Mouse (Mus musculus) liver, adult 2 months (tissue): ENCODE results near the gene Scnm1. TPM values are rescaled to one million over a fixed set of nuclear protein-coding genes. Genes with fewer than 3 reads are reported as not detected.

Experiments
- DNase-seq: peaks from one replicate; pipeline ENCODE4 v3.0.0-alpha.2; 2011; ENCODE audit warnings: low read depth, low spot score; ENCODE audit errors: extremely low read depth
- H3K27ac ChIP-seq: fragments of 200-500 bp; replicated peaks from 2 replicates; pipeline ENCODE4 v1.5.1; 2012; ENCODE audit warnings: low read depth, mild to moderate bottlenecking, control low read depth, inconsistent platforms, low read length; ENCODE audit not compliant: insufficient read depth
- H3K27me3 ChIP-seq: fragments of 200-500 bp; 2 replicates; pipeline ENCODE4 v1.6.1; 2012; ENCODE audit warnings: mild to moderate bottlenecking, moderate library complexity, low read length, inconsistent platforms; ENCODE audit not compliant: control insufficient read depth, insufficient read depth
- H3K36me3 ChIP-seq: fragments of 200-500 bp; 2 replicates; pipeline ENCODE4 v1.6.1; 2012; ENCODE audit warnings: low read length, inconsistent platforms; ENCODE audit not compliant: control insufficient read depth, insufficient read depth
- H3K4me1 ChIP-seq: fragments of 200-500 bp; 2 replicates; pipeline ENCODE4 v1.6.1; 2011; ENCODE audit warnings: low read length; ENCODE audit not compliant: control insufficient read depth, insufficient read depth
- H3K4me3 ChIP-seq: fragments of 200-500 bp; 2 replicates; pipeline ENCODE4 v1.5.1; 2011; ENCODE audit warnings: low read depth, mild to moderate bottlenecking, control low read depth, low read length, moderate library complexity; ENCODE audit not compliant: insufficient read depth
- H3K79me2 ChIP-seq: fragments of 200-500 bp; 2 replicates; pipeline ENCODE4 v1.6.1; 2012; ENCODE audit warnings: inconsistent platforms, mild to moderate bottlenecking, low read length, moderate library complexity; ENCODE audit not compliant: control insufficient read depth, insufficient read depth
- H3K9ac ChIP-seq: fragments of 200-500 bp; 2 replicates; pipeline ENCODE4 v1.6.1; 2012; ENCODE audit warnings: low read depth, mild to moderate bottlenecking, control low read depth, inconsistent platforms, low read length
- CTCF ChIP-seq: fragments of 200-500 bp; IDR thresholded peaks from 2 replicates; pipeline ENCODE4 v1.5.1; 2011; ENCODE audit warnings: low read depth, low read length, control low read depth
- POLR2A ChIP-seq: fragments of 200-500 bp; IDR thresholded peaks from 2 replicates; pipeline ENCODE4 v1.6.1; 2011; ENCODE audit warnings: low read length, control low read depth; ENCODE audit not compliant: insufficient read depth; ENCODE audit errors: extremely low read depth
- WGBS: fragments of 180-500 bp; shearing (Covaris S2); methylation state at CpG from one replicate; pipeline ENCODE4 v1.1.7; 2018; 5-methylcytosine and 5-hydroxymethylcytosine counted together
- polyA plus RNA-seq: library from polyadenylated mRNA; depleted of rRNA; stranded (reverse); fragments of >200 nt; gene quantifications from 2 replicates; pipeline ENCODE4 v1.2.3, GENCODE M21; 2012
- total RNA-seq: library from RNA; depleted of rRNA; stranded (reverse); fragments of >200 nt; gene quantifications from 2 replicates; pipeline ENCODE4 v1.2.3, GENCODE M21; 2014

Scnm1 gene
- total and polyA plus RNA-seq, 2 experiments, result 12.6 to 17.7 TPM

DNA sequence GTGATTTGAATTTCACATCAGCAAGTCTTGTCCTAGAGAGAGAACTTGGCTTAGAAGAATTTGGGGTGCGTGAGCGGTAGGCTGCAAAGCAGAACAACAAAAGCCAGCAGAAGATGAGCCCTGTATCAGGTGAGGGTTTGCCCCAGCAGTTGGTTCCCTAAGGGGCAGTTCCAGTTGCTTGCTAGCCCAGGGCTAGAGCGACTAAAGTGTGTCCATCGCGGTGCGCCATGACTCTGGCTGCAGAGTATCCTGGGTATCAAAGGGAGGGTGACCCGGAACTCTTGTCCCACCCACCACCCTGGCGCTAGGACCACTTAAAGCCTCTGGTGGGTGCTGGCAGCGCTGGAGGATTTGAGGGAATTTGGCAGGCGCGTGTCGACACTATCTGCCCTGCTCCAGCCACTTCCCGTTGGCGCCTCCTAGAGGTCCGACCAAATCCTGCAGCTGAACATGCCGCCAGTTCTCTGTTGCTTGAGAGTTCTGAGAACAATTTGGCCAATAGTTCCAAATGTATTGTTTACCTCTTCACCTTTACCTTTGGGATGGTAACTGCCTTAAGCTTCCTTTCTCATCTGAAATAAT, 40.3 kb upstream of the Scnm1 start:
- no peak overlapping the region for H3K27ac ChIP-seq
- peaks cover 3% of the 10 kb centered on the region; the same call in 1 of the 2 replicates for H3K4me1 ChIP-seq
- no peak overlapping the region for H3K4me3 ChIP-seq
- H3K79me2 ChIP-seq, result no peaks in the 10 kb centered on the region
- peak; percentile 93 for TF ChIP-seq CTCF
- TF ChIP-seq POLR2A, result no peak
- H3K27me3 ChIP-seq, result peaks cover 21% of the 10 kb centered on the region
- peak overlapping the region; percentile 34; the same call in 1 of the 2 replicates for H3K9ac ChIP-seq
- DNase-seq, result peak; percentile 54
- no peaks in the 10 kb centered on the region for H3K36me3 ChIP-seq
- WGBS, result 4% methylated on average over 16 of the region's 16 CpGs

DNA sequence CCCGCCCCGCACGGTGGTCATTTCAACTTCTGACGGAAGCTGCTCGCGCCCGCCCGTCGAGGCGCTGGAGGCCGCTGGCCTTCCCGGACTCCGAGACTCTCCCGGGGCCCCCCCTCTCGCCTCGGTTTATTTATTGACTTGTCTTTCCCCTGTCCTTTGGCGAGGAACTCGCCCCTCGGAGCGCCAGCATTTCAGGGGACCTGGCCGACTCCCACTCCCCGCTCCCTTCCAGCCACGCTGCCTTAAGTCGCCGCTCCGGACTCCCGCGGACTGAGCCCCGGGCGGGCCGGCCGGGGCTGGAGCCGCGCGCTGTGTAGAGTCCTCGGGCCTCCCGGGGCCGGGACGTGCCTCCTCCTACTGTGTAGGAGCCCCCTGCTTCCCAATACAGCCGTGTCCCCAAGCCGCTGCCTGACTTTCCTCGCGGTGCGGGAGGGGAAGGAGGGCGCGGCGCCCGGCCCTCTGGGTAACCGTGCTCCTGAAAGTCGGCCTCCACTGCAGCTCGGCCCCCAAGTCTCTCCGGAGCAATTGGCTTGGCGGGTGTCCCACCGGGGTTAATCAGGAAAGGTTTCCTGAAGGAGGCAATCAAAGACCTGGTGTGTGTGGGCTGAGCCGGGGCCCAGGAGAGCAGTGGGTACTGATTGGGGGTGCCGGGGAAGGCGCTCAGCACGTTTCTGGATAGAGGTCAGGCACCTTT, 39.6 kb upstream of the Scnm1 start:
- Histone ChIP-seq H3K27me3 (peaks cover 21% of the 10 kb centered on the region), H3K4me1 (peaks cover 3% of the 10 kb centered on the region; the same call in 1 of the 2 replicates), H3K27ac (no peak overlapping the region), H3K4me3 (peak overlapping the region; percentile 25; the same call in 1 of the 2 replicates), H3K9ac (peak overlapping the region; percentile 18; the same call in 1 of the 2 replicates), H3K36me3 (no peaks in the 10 kb centered on the region), H3K79me2 (no peaks in the 10 kb centered on the region)
- no peak for DNase-seq
- 10% methylated on average over 58 of the region's 58 CpGs for WGBS
- TF ChIP-seq POLR2A (no peak), CTCF (no peak)

DNA sequence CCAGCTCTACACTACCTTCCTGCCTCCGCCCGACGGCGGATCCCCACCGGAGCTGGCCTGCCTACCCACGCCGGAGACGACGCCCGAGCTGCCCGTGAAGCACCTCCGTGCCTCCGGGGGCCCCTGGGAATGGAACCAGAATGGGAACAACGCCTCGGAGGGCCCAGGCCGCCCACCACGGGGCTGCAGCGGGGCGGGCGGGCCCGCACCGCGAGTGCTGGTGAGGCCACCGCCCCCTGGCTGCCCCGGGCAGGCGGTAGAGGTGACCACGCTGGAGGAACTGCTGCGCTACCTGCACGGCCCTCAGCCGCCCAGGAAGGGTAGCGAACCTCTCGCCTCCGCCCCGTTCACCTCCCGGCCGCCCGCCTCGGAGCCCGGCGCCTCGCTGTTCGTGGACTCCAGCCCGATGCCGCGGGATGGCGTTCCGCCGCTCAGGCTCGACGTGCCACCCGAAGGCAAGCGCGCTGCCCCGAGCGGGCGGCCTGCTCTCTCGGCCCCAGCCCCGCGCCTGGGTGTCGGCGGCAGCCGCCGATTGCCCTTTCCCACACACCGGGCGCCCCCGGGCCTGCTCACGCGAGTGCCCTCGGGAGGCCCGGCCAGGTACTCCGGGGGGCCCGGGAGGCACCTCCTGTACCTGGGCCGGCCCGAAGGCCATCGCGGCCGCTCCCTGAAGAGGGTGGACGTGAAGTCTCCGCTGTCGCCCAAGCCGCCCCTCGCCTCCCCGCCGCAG, 38.9 kb upstream of the Scnm1 start:
- no peak for DNase-seq
- H3K36me3 ChIP-seq, result no peaks in the 10 kb centered on the region
- 29% methylated on average over 71 of the region's 84 CpGs for WGBS
- peaks cover 3% of the 10 kb centered on the region; the same call in 1 of the 2 replicates for H3K4me1 ChIP-seq
- H3K27me3 ChIP-seq, result peaks cover 21% of the 10 kb centered on the region
- no peak overlapping the region for H3K27ac ChIP-seq
- no peak overlapping the region for H3K9ac ChIP-seq
- no peak for TF ChIP-seq CTCF
- no peak for TF ChIP-seq POLR2A
- H3K4me3 ChIP-seq, result no peak overlapping the region
- H3K79me2 ChIP-seq, result no peaks in the 10 kb centered on the region

DNA sequence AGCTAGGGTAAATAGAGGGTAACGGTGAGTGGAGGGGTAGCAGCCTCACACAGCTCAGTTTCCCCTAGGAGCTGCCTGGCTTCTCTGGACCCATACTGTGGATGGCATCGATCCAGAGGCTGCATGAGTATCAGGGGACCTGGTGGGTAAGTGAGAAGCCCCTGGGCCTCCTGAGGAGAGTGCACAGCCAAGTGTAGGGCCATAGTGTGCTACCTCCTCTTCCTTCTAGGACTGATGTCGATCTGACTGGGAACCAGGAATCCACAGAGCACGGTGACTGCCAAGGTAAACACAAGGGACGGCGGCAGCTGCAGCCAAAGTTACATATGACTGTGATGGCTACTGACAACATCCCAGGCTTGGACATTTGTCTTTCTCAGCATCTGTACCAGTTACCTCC, 37.3 kb upstream of the Scnm1 start:
- peaks cover 21% of the 10 kb centered on the region for H3K27me3 ChIP-seq
- peaks cover 3% of the 10 kb centered on the region; the same call in 1 of the 2 replicates for H3K4me1 ChIP-seq
- TF ChIP-seq POLR2A, result no peak
- TF ChIP-seq CTCF, result no peak
- 45% methylated on average over 6 of the region's 6 CpGs for WGBS
- no peak overlapping the region for H3K27ac ChIP-seq
- no peaks in the 10 kb centered on the region for H3K79me2 ChIP-seq
- no peaks in the 10 kb centered on the region for H3K36me3 ChIP-seq
- DNase-seq, result peak; percentile 39
- no peak overlapping the region for H3K9ac ChIP-seq
- H3K4me3 ChIP-seq, result no peak overlapping the region

DNA sequence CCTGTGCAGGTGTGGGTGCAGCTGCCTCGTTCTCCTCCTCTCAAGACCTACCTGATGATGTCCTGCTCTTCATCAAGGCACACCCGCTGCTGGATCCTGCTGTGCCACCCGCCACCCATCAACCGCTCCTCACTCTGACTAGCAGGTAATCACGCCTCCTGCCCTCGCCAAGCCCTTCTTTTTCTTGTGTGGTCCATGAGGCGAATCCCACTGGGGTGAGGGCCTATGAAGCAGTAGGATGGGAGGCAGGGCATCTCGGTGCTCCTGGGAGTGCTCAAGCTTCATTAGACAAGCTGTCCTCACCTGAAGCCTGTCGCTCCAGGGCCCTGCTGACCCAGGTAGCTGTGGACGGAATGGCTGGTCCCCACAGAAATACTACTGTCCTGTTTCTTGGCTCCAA, 36.2 kb upstream of the Scnm1 start:
- Histone ChIP-seq H3K9ac (no peak overlapping the region), H3K36me3 (no peaks in the 10 kb centered on the region), H3K4me3 (no peak overlapping the region), H3K79me2 (no peaks in the 10 kb centered on the region), H3K27ac (no peak overlapping the region), H3K4me1 (peaks cover 3% of the 10 kb centered on the region; the same call in 1 of the 2 replicates), H3K27me3 (peaks cover 21% of the 10 kb centered on the region)
- no peak for DNase-seq
- no peak for TF ChIP-seq POLR2A
- no peak for TF ChIP-seq CTCF
- 96% methylated on average over 10 of the region's 10 CpGs for WGBS
